Mouse (Mus musculus) kidney, postnatal 10 days (tissue): ENCODE measurements around the gene Tspan14.

Source experiments
- DNase-seq: peaks from one replicate; pipeline ENCODE4 v3.0.0; 2021; ENCODE audit warnings: mixed read lengths

The Tspan14 gene

GRCm38 (mm10) chr14:40916667-40917066 is 49.9 kb downstream of the Tspan14 start:
- no peak for DNase-seq

GRCm38 (mm10) chr14:40915838-40916237 is 50.8 kb downstream of the Tspan14 start:
- DNase-seq, result no peak

GRCm38 (mm10) chr14:40914701-40915100 is 51.9 kb downstream of the Tspan14 start:
- DNase-seq, result peak; percentile 72

- DNase-seq, result no peak
Observed at GRCm38 (mm10) chr14:40913709-40914108, 52.9 kb downstream of the Tspan14 start.

DNA sequence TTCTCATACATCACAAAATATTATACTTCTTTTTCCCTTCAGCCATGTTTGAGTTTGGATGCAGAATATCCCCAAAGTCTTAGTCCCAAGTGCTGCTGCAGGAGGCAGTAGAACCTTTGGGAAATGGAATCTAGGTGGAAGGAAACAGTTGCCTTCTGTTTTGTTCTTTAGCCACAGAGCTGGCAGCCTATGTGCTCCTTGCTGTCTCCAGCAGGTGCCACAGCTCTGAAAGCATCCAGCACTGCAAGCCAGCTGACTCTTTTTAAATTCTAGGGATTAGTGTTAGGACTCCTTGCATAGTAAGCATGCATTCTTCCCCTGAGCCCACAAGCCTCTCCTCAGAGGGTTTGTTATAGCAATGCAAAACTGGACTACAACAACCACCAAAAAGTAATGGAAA is 55.1 kb downstream of the Tspan14 start:
- DNase-seq, result no peak

GRCm38 (mm10) chr14:40908763-40909162 is 57.8 kb downstream of the Tspan14 start:
- DNase-seq, result peak; percentile 14

DNA sequence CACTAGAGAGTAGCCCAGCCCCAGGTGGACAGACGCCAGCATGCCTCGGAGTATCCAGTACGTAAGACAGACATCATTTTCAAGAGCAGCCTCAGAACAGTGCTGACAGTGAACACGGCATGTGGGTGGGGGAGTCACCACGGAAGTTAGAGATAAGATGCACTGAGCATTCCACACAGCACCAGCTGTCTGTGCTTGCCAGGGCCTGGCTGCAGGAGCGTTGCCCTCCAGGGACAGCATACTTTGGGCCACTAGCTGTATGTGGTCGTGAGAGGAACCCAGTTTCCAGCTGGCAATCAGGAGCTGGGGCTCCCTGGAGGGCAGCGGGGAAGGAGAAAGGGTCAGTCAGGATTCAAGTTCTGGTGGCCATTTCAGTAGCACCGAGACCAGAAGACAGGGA is 59.8 kb downstream of the Tspan14 start:
- DNase-seq, result no peak

DNA sequence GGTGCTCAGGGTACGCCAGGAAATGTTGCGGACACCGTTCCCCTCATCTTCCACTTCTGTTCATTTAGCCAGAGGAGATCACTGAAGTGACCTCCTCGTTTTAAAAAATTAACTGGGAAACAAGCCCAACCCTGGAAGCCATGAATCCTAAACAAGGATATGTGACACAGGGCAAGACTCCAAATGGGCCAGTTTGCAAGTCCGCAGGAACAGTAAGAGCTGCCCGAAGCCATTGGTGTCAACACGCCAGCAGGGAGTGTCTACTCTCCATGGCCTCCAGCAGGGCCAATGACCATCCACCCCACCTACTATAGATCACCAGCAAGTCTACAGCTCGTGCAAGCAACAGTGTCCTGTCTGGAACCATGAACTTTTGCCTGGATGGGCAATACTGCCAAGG is 60.8 kb downstream of the Tspan14 start:
- no peak for DNase-seq

- DNase-seq, result peak; percentile 10
Observed at GRCm38 (mm10) chr14:40902307-40903055, 64.1 kb downstream of the Tspan14 start.

GRCm38 (mm10) chr14:40900267-40900666 is 66.3 kb downstream of the Tspan14 start:
- DNase-seq, result no peak

GRCm38 (mm10) chr14:40897916-40898315 is 68.7 kb downstream of the Tspan14 start:
- no peak for DNase-seq

- DNase-seq, result peak; percentile 5
Observed at GRCm38 (mm10) chr14:40895681-40896080, 70.9 kb downstream of the Tspan14 start.

DNA sequence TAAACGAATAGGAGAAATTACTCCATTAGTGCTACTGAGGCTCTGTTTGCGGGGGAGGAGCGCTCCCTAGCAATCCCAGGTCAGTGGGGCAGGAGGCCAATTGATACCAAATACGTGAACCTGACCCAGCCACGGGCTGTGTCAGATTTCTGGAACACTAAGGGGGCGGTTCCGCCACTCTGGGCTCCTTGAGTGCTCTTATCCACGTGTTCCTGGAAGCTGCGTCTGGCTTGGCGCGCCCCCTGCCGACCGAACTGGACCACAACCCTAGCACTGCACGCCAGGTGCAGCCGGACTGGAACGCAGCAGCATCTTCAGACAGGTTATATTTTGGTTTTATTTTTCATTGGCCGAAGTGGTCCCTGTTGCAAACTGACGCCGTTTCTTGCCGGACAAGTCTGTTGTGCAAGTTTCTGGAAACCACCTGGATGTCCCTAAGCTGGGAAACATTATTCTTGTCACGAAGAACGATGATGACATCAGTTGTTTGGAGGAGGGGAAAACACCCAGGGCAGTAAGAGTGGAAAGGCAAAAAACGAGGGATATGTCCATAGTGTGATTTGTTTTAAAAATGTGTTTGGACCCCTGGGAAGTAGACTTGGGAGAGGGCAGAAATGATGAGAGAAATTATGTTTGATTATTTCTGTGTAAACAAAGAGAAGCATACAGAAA is 71.9 kb downstream of the Tspan14 start:
- peak; percentile 89 for DNase-seq

DNA sequence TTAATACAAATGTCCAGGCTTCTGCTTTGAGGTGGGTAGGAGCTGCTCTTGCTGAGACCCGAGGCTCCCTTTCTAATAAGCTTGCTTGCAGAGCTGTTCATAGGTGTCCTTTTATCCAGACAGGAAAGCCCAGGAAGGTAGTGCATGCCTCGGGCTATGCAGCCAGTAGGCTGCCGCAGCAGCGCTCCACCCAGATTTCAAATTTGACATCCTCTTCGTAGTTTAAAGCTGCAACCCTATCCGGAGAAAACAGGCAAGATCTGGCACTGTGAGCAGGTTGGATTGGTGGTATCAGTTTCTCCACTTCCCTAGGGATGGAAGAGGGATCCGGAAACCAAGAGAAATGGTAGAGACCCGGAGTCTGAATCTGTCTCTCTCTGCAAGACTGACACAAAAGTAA is 72.7 kb downstream of the Tspan14 start:
- DNase-seq, result peak; percentile 7

DNA sequence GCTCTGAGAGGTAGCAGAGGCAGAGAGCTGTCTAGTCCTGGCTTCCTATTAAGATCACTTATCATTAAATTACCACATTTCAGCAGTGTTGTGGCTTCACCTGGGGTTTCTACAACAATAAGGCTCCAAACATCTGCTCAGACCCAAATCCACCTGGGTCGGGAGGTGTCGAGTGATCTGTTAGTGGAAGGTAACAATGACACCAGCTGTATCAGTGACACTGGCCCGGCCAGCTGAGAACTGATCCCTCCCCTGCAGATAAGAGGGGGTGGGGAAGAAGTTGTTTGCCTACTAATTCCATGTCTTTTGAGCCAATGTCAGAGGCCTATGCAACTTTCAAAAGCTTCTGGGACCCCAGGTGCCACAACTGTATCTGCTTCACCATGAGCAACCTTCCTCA is 73.4 kb downstream of the Tspan14 start, which contains the start of gene Sh2d4b:
TSS of gene Sh2d4b (minus strand) at position 71 of the 400 bp plus-strand sequence.
- no peak for DNase-seq

DNA sequence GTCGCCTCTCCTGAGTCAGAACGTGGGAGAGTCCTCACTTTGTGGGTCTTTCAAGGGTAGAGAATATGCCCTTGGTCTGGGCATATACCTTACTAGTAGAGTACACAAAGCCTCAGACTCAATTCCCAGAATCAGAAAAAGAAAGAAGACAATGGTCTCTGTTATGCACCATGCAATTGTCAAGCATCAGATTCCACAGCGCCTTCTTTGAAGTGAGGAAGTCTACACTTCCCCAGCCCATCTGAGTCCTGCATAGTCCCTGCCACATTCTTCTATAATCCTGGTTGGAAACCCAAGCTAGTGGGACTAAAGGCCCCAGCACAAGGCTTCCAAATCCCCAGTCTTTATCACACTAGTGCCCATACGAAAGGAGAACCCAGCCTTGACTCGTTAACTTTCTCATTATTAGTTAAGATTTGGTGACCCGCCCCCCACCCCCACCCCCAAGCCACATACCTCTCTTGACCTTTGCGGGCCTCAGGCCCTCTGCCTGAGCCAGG is 74.2 kb downstream of the Tspan14 start:
- no peak for DNase-seq

GRCm38 (mm10) chr14:40891506-40891905 is 75.1 kb downstream of the Tspan14 start:
- DNase-seq, result no peak

- peak; percentile 42 for DNase-seq
Observed at GRCm38 (mm10) chr14:40889704-40890103, 76.9 kb downstream of the Tspan14 start.

DNA sequence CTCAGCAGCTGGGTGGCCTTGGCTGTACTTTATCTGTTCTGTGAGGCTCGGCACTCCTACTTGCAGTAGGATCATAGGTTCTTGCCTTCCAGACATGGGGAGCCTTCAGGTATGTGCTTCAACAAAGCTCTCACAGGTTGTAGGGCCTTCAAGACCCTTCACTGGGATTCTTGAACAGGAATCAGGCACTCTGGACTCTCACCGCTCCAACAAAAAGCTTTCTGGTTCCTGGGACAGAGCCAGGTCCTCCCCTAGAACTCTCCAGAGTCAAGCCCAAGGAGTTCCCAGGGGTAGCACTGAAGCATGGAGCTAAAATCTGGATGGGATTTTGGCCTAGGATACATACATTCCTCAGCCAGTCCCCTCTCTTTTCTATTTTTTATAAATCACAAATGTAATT is 77.4 kb downstream of the Tspan14 start:
- no peak for DNase-seq

DNA sequence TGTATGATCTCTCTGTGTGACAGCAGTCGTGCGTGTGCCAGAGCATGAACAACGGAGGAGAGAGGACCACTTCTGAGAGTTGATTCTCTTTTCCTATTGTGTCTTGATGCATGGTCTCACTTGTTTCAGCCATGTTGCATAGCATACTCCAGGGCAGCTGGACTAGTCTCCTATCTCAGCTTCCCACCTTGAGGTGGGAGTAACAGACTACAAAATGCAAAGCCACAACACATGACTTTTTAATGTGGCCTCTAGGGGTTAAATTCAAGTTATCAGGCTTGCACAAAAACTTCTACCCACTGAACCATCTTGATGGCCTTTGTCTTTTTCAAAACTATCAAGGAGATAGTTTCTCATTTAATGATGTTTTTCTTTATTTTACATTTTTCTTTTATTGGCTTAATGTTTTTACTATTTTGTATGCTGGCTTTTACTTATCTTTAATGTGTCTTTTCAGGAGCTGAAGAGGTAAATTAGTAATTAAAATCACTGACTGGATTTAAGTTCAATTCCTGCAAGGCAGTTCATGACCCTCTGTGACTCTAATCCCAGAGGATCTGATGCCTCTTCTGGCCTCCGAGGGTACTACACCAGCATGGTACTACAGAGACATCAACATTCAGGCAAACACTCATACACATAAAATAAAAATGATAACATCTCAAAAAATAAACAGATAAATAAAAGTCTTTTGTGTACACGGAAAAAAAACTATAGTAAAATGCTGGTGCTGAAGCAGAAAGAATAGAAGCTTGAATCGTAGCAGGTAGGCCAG is 80.0 kb downstream of the Tspan14 start:
- peak; percentile 58 for DNase-seq

DNA sequence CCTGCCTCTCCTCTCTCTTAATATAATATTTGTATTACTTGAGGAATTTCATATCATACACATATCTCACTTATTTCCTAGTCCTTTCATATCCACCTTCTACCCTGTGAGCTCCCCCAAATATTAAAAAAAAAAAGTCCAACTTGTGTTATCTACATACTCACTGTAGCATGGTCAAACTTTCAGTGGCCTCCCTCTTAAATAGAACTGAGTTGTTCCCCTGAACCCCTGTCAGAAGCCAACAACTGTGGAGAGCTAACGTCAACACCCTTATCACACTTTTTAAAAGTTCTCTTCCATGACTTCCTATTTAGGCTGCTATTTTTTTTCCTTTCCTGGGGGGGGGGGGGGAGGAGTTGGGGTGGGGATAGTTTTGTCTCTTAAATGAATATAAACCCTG is 80.9 kb downstream of the Tspan14 start:
- no peak for DNase-seq

- no peak for DNase-seq
Observed at GRCm38 (mm10) chr14:40885225-40885624, 81.4 kb downstream of the Tspan14 start.

- no peak for DNase-seq
Observed at GRCm38 (mm10) chr14:40874565-40874964, 92.0 kb downstream of the Tspan14 start.
